Mouse (Mus musculus): ENCODE data around the gene Znrf2.

- TF ChIP-seq CTCF (IDR thresholded peaks at IDR 0.05; ENCODE audit: low read depth, low read length) (no peak), POLR2A (IDR thresholded peaks at IDR 0.05; ENCODE audit: insufficient read depth, low read length) (no peak)
Measured at GRCm38 (mm10) chr6:54770766-54771165, 46.0 kb upstream of the Znrf2 start.
